Mouse (Mus musculus): ENCODE measurements around the gene Rab31. TPM values are rescaled to one million over a fixed set of nuclear protein-coding genes. Genes with fewer than 3 reads are reported as not detected.

The Rab31 gene
- total RNA-seq, 4 experiments from 2014 or later, result 57.5 to 61.3 (median 58.3) TPM

DNA sequence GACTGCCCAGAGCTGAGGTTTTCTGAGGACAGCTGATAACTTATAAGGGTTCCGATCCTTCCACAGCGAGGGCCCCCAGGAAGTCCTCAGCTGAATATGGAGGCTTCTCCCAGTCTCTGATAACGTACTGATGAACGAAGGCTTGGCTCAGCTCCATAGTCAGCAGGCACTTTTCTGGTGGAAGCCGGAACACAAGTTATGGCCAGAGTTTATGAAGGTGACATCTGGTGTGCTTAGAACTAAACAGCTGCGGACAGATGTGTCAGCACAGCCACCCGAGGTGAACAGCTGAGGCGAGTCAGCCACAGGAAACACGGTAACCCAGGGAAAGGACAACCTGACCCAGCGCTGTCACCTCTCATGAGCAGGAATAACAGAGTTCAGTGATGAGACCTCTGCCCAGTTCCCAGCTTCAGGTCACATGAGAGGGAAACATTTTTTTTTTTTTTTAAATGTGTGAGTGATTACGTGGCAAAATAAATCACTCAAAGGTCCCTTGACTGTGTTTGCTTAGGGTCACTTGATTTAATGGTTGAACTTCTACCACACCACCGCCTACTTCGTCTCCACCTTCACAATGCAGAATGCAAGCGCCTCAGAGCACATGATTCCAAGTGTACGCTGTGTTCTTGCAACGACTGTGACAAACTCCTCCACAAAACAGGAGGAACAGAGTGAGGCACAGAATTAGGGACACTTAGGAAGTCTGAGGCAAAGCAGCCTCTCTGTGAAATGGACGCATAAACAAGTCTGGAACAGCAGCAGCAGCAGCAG, 106.0 kb downstream of the Rab31 start:
- DNase-seq (ENCODE audit: low spot score in 2 of 2), result no peak

DNA sequence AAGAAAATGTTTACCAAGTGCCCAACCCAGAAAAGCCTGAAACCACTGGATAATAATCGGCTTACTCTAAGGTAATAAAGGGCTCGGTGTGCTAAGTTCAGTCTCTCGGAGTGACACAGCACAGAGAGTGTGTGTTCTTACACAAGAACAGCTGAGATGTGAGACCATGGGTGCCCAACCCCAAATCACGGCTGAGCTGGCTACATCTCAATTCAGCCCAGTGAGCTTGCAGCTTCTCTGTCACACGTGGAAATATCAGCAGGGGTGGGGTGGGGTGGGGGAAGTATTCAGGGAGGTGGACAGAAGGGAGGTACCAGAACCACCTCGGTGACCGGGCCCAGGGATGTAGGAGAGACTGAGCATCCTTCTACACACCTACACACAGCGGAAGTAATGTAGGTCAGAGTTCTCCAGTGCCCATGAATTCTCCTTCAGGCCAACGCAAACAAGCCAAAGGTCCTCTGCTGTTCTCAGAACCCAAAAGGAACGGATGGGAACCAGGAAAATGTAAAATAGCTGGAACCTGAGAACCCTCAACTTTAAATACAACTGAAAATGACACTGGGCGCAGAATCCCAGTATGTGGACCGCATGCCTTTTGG, 106.7 kb downstream of the Rab31 start:
- DNase-seq (ENCODE audit: low spot score in 2 of 2), result no peak

DNA sequence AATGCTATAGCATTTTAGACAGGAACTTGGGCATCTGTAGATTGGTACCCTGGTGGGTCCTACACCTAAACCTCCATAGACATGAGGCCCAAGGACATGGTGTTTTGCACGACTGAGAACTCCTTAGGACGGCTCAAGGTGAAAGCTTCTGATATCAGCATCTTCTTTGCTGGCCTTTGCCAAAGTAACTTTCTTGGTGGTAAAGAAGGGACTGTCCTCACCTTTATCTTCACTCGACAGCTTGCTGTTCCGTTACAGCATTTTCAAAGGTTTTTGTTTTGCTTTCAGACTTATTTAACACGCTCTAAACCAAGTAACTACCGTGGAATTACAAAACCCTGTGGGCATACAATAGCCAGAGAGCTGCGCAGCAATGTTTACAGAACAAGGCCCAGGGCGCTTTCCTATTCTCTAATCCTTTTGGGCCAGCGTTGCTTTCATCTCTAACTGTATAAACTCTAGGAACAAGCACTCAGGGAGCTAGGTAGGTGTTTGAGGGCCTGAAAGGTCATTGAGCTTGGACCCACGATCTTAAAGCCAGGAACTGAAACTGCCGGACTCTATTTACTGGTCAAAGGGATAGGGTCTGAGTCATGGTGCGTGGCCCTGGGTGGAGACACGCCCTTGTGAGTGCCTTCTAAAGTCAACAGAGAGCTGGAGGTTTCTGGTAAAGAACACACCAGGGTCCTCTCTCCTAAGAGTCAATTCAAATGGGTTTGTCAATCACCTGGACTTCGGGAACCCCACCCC, 109.0 kb downstream of the Rab31 start:
- no peak for DNase-seq (ENCODE audit: low spot score in 2 of 2)

DNA sequence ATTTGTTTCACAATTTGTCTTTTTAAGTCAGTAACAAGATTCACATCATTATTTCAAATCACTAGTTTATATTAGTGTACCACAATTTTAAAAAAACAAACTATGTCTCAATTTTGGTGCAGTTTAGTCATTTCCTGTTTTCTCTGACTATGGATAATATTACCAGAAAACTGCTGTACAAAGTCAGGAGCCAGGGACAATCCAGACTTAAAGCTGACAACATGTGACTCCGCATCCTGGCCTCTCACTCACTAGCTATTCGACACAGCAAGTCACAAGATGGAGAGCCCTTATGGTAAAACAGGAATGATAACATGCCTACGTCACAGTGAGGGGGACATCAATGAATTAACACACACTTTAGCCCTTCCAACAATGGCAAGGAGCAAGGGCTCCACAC, 109.9 kb downstream of the Rab31 start:
- no peak for DNase-seq (ENCODE audit: low spot score in 2 of 2)

DNA sequence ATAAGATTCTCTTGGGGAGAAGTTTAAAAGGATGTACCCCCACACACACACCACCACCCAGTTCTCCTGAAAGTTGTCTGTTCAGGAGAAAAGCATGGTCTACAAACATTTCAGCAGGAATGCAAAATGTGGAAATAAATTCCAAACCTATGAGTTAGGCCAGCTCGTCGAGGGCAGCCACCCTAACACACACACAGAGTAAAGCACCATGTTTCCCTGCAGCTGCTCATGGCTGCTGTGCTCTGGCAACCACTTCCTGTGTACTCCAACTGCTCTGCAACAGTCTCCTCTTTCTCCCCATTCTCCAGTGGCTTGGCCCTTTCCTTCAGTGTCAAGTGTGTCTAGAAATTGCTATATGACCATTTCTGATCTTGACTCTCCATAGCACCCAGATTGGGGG, 114.1 kb downstream of the Rab31 start:
- no peak for DNase-seq (ENCODE audit: low spot score in 2 of 2)

DNA sequence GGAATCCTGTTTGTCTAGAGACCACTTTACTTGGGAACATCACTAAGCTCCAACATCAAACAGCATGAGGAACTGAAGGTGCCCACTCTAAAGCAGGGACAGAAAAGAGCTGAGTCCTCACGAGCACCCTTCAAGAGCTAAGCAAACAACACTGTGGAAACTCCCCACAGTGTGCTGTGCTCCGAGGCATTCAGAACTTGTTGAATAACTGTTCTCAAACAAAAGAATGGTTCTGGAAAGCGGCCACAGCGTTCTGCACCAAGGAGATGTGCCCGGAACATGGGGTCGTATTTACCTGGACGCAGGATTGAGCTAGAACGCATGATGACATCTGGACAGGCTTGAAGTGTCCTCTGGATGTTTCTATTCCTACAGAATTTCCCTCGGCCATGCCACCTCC, 114.6 kb downstream of the Rab31 start:
- no peak for DNase-seq (ENCODE audit: low spot score in 2 of 2)

DNA sequence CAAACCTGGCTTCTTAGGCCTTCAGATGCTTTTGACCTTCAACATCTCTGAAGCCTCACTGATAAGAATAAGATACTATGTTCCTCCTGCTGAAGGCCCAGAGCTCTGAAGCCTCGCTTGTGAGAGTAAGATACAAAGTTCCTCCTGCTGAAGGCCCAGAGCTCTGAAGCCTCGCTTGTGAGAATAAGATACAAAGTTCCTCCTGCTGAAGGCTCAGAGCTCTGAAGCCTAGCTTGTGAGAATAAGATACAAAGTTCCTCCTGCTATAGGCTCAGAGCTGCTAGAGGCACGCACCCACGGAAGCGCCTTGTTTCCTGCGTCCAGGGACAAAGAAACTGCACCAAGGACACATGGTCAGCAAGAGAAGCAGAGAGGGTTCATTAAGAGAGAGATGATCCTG, 115.8 kb downstream of the Rab31 start:
- no peak for DNase-seq (ENCODE audit: low spot score in 2 of 2)

DNA sequence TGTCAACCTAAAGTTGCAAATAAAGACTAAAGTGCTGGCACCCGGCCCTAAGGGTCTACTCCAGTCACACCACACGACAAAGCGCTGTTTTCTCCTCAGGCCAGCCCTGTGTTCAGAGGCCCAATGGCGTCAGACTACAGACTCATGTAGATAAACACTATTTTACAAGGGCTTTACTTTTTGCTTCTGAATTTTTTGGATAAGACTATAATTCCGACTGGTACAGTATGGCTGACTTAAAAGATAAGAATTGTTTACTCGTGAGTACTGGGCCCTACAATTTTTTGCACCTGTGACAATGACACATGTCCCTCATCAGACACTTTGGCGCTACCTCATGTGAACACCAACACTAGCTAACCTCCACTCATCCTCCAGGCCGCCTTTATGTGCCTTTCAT, 116.5 kb downstream of the Rab31 start:
- DNase-seq (ENCODE audit: low spot score in 2 of 2), result no peak

DNA sequence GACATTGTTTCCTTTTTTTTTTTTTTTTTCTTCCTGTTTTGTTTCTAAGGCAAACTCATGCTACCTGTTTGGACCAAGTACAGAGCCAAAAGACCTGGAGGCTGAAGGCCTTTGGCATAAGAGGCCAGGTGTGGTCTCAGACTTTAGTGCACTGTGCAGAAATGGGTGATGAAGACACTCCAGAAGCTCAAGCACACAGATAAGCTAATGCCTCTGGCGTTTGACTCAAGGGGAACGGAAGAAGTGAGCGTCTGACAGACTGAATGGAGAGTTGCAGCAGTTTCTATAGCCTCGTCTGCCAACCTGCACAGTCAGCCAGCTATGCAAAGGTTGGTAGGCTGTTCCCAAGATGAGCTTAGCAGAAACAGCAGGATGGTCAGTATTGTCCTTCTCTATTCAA, 116.9 kb downstream of the Rab31 start:
- DNase-seq (ENCODE audit: low spot score in 2 of 2), result no peak

DNA sequence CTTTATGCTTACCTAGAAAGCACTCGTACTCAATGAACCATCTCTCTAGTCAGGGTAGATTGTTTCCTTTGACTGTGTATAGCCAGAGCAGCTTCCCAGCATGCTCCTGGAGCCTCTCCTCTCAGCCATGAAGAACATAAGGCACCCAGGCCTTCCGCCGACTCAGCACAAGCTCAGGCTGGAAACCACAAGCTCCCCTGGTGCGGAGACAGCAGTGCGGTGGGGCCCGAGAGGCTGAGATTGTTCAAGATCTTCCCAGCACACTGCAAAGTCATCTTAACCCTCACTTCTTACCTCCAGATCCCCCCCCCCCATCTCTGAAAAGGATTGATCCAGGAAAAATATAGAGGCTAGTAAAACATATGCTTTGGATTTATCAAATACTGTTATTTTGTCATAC, 122.0 kb downstream of the Rab31 start:
- no peak for DNase-seq (ENCODE audit: low spot score in 2 of 2)

DNA sequence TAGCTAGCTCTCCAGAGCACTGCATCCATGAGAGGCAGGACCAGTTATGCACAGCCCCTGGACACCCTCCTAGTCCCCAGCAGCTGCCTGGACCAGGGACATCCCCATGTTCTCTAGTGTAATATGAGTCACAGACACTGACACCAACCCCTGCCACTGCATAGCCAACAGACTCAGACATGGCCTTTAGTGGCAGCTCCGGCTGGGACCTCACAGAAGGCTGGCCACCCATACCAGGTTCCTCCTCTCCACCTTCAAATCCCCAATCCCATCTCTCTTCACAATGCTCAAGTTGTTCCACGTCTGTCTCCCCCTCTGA, 123.4 kb downstream of the Rab31 start:
- no peak for DNase-seq (ENCODE audit: low spot score in 2 of 2)

DNA sequence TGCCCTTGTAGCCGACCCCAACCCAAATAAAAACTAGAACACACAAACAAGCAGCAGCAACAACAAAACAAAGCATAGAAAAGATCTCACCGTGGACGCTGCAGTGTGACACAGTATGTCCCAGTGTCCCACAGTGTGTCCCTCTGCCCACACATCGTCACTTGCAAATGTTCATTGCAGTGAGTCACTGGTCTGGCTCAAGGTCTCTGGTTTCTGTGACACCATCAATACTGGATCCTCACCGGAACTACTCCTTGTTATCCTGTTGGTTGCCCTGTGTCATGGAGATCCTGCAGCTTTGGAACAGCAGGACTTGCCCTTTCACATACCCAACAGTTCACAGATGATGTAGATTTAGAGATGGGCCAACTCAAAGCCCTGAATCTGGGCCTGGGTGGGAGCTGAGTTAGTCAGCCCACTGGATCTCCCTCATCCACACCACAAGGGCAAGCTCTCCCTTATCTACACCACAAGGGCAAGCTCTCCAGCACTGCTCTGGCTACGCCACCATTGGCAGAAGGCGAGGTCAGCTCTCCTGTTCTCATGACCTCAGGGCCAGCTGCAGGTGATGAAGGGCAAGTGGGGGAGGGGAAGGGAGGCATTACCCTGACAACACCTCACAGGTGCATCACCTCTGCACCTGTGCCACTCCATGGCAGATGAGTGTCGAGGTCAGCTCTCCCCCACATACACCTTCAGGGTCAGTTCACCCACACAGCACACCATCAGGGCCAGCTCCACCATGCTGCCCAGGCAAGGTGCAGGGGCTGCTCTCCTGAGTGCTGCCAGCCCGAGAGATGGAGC, 124.0 kb downstream of the Rab31 start:
- no peak for DNase-seq (ENCODE audit: low spot score in 2 of 2)

DNA sequence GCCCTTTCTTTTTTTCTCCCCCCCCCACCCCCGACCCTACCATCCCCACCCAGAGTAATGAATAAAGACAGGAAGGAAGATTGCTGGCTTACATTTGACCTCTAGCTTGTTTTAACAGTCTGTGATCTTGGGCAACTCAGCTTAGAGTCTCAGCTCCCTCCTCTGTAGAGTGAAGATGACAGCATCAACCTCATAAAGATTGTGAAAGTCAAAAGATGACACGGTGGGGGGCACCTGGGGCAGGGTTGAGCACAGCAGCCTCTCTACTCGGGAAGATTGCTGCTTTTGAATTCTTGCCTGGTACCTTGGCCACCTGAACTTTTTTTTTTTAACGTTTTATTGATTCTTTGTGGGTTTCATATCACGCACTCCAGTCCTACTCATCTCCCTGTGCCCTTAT, 124.6 kb downstream of the Rab31 start:
- DNase-seq (ENCODE audit: low spot score in 2 of 2), result no peak

DNA sequence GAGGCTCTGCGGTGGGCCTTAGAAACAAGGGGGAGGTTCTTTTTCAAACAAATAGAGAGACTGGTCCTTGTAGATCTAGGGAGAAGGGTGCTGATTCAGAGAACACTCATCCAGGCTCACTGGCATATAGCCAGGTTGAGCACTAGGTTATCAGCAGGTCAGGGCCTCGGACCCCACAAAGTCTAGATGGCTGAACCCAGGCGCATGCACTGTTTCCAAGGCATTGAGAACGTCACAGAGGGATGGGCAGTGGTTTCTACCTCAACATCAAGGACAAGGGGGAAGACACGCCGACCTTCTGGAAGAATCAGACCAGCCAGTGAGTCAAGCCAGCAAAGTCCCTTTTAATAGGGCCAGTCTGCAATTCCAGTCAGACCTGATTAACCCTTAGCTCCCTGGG, 125.3 kb downstream of the Rab31 start:
- no peak for DNase-seq (ENCODE audit: low spot score in 2 of 2)

DNA sequence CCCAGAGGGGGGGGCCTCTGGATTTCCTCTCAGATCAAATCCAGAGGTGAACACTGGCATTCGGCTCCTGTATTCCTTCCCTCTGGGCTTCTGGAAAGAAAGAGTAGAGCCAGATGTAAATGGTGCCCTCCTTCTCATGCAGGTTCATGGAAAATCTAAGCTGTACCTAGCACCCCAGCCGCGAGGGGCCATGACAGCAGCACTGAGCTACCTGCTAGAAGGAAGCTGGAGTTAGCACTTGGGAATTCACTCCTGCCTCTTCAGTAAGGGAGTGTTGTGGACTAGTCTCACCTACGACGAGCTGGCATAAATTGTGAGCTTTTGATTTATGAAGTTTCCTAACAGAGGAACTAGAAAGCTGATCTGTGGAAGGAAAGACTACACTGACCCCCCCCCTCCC, 129.0 kb downstream of the Rab31 start:
- DNase-seq (ENCODE audit: low spot score in 2 of 2), result peak in 1 of 2 experiments; percentile 25

DNA sequence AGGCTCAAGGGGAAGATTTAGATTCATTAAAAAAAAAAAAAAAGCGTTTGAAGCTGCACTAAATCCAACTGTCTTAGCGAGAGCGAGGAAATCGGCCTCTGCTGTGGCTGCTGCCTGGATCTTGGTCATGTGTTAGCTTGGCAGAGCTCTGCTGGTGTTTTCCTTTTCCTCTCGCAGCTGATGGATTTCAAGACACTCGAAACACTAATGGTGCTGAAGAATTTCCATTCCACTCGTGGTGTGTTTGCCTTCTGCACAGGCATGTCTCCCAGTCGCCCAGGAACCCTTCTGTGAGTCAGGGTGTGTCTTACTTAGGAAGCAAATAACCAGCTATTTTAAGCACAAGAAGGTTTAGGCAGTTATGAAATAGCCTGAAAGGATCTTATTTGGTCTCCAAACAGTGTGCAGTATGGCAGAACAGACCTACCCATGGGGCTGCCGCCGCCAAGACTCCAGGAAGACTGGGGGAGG, 129.5 kb downstream of the Rab31 start:
- DNase-seq (ENCODE audit: low spot score in 2 of 2), result peak; percentile 55 to 81

DNA sequence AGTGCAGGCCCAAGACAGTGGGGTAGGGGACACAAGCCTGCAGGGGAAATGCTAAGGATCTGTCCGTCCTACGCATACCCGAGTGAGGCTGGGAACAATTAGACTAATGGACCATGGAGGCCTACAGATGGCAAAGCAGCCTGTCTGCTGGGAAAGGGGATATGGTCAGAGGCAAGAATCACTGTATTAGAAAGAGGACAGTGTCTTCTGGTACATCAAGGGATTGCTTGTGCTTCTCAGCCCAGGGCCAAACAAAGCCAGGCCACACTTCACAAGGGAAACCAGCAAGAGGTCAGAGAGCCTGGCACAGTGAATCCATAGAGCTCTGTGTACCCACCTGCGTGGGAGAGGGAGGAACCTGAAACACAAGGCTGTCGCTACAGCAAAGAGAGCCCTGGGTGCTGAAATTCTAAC, 130.0 kb downstream of the Rab31 start:
- peak in 1 of 2 experiments; percentile 26 for DNase-seq (ENCODE audit: low spot score in 2 of 2)

DNA sequence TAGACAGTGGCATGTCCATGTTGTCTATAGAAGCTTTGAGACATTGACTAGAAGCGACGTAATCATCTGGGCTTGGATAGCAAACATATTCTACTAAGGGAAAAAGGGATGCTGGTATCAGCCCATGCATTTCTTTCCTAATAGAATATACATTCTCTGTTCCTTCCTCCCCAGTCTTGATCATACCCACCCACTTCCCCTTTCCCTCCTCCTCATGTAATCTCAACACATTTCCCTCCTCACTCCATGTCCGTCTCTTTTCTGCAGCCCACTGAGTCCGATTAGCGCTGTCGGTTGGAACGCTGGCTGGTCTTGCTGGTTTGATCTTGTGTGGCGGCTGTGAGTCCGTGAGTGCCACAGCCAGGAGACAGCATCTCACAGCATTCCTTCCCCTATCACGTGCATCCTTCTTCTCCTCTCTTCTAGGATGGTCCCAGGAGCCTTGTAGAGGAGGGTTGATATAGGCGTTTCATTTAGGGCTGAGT, 130.8 kb downstream of the Rab31 start, which contains the start of gene Txndc2:
Gene Txndc2 (minus strand): TSS at position 435 of the 485 bp plus-strand sequence.
- no peak for DNase-seq (ENCODE audit: low spot score in 2 of 2)

DNA sequence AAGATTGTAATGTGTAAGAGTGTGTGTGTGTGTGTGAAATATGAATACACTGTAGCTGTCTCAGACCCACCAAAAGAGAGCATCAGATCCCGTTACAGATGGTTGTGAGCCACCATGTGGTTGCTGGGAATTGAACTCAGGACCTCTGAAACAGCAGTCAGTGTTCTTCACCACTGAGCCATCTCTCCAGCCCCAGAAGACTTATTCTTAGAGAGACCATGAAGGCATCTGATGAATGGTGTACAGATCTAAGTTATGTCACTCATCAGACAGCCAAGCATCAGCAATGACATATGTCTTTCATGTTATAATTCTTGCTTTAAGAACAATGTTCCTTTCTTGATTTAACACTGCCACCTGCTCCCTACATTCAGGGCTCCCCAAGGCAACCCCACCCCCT, 133.4 kb downstream of the Rab31 start:
- DNase-seq (ENCODE audit: low spot score in 2 of 2), result no peak

DNA sequence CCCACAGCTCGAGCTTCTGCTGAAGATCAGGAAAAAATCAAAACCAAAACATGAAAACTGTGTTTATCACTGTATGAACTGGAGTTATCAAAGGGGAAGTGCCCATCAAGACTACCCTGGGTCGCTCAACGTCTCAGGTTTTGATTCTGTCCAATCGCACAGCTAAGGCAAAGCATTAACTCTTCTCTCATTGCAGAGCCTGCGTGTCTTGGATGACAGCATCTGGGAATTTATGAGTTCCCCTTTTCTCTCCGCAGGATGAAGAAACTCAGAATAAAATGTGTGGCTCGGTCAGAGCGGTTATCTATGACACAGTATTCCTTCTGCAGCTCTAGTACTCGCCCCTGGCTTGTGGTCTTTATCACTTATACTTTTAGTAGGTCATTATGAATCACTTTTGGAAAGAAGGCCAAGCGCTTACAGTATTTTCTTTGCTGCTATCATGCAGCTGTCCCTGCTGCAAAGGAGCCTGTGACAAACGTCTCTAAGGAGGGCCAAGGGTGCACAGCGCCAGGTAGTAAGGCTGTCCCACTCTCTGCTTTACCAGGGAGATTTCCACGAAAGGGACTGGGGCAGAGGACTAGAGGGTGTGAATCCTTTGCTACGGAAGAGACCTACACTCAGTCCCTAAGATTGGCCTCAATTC, 136.7 kb downstream of the Rab31 start:
- DNase-seq (ENCODE audit: low spot score in 2 of 2), result no peak

DNA sequence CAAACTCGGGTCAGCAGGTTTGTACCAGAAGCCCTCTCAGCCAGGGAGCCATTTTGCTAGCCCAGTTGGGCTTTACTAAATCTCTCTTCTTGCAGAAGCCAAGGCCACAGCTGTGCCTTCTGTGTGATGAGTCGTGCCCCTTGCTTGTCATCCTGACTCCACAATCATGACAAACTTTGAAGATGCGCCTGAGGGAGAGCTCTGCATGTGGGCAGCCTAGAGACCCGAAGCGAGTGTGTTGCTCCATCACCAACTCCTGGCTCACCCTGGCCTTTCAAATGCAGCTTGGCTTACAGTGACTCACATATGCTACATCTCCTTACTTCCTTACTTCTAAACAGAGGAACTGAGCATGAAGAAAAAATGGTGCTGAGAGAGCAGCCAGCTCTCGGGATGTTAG, 142.6 kb downstream of the Rab31 start:
- no peak for DNase-seq (ENCODE audit: low spot score in 2 of 2)
